Mouse (Mus musculus) G1E (cell line): ENCODE results near the gene Shisa2.

Experiments
- CTCF ChIP-seq: IDR thresholded peaks from 2 replicates; pipeline ENCODE4 v1.5.1; 2012; ENCODE audit warnings: low read depth, low read length, inconsistent platforms, mixed read lengths
- GATA1 ChIP-seq: IDR thresholded peaks from 2 replicates; pipeline ENCODE4 v1.6.1; 2012; ENCODE audit warnings: borderline replicate concordance, low read length, inconsistent platforms, mixed read lengths

DNA sequence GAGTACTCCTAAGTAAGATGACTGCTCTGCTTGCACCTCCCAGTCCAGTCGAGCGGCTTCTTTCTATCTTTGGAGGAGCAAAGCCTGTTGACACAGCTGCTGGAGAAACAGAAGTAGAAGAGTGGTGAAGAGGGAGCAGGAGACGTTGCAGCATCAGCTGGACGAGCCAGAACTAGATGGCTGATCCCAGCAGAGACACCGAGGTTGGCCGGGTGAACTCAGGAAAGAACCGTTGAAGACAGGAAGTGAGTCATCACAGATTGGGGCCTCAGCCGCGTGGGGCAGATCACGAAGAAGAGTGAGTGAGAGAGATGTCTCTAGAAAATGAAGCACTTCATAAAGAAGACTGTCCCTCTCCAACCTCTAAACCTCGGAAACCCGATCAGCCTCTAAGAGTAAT, 18.5 kb downstream of the Shisa2 start:
- no peak for TF ChIP-seq CTCF
- TF ChIP-seq GATA1, result no peak
